Mouse (Mus musculus) lung, postnatal 14 days (tissue): ENCODE results near the gene Serpina6.
A peak's percentile ranks its signal among the peaks of the same experiment; 100 is the strongest.
"Not testable (repeated sequence)": the region's sequence is repeated elsewhere in the genome, so short reads cannot be mapped to it uniquely, and the experiment has no call there.

Experiments
- DNase-seq: peaks from one replicate; pipeline ENCODE4 v3.0.0; 2021

The Serpina6 gene

GRCm38 (mm10) chr12:103656848-103657626, at the start of gene Serpina6:
Serpina6 (minus strand) TSS chr12:103657212.
- no peak for DNase-seq

- no peak for DNase-seq
These were observed 49.1 kb upstream of the Serpina6 start for GRCm38 (mm10) chr12:103706113-103706512.

GRCm38 (mm10) chr12:103705547-103705946, 48.5 kb upstream of the Serpina6 start:
- DNase-seq: no peak

GRCm38 (mm10) chr12:103700144-103700750, 43.2 kb upstream of the Serpina6 start:
- no peak for DNase-seq

- no peak for DNase-seq
These were observed 38.4 kb upstream of the Serpina6 start, which contains the start of gene Serpina1f for GRCm38 (mm10) chr12:103695429-103695828. Serpina1f (minus strand) TSS chr12:103695529.

GRCm38 (mm10) chr12:103688221-103688814, 31.3 kb upstream of the Serpina6 start:
- DNase-seq: no peak

- no peak for DNase-seq
These were observed 30.0 kb upstream of the Serpina6 start for GRCm38 (mm10) chr12:103687021-103687420.

- DNase-seq: no peak
These were observed 29.0 kb upstream of the Serpina6 start for GRCm38 (mm10) chr12:103686050-103686449.

GRCm38 (mm10) chr12:103685386-103685785, 28.4 kb upstream of the Serpina6 start:
- no peak for DNase-seq

GRCm38 (mm10) chr12:103683775-103684174, 26.8 kb upstream of the Serpina6 start:
- no peak for DNase-seq

- no peak for DNase-seq
These were observed 24.7 kb upstream of the Serpina6 start for GRCm38 (mm10) chr12:103681739-103682138.

GRCm38 (mm10) chr12:103681169-103681568, 24.2 kb upstream of the Serpina6 start:
- DNase-seq: no peak

GRCm38 (mm10) chr12:103679853-103680252, 22.8 kb upstream of the Serpina6 start:
- DNase-seq: not testable (repeated sequence)

- no peak for DNase-seq
These were observed 19.0 kb upstream of the Serpina6 start, which contains the start of gene Serpina16 for GRCm38 (mm10) chr12:103676039-103676438. Serpina16 (minus strand) TSS chr12:103676139.

- DNase-seq: peak; percentile 49
These were observed 16.2 kb upstream of the Serpina6 start for GRCm38 (mm10) chr12:103673179-103673578.

GRCm38 (mm10) chr12:103671483-103671882, 14.5 kb upstream of the Serpina6 start:
- DNase-seq: no peak

GRCm38 (mm10) chr12:103670964-103671363, 14.0 kb upstream of the Serpina6 start:
- no peak for DNase-seq

- peak; percentile 29 for DNase-seq
These were observed 13.3 kb upstream of the Serpina6 start for GRCm38 (mm10) chr12:103670344-103670743.

- DNase-seq: no peak
These were observed 8.3 kb upstream of the Serpina6 start for GRCm38 (mm10) chr12:103665286-103665685.

- DNase-seq: not testable (repeated sequence)
These were observed 5.0 kb upstream of the Serpina6 start for GRCm38 (mm10) chr12:103662053-103662452.

- no peak for DNase-seq
These were observed 3.1 kb upstream of the Serpina6 start for GRCm38 (mm10) chr12:103660076-103660475.

- no peak for DNase-seq
These were observed 2.2 kb upstream of the Serpina6 start for GRCm38 (mm10) chr12:103659171-103659570.

GRCm38 (mm10) chr12:103657991-103658390, 979 bp upstream of the Serpina6 start:
- no peak for DNase-seq
